Mouse (Mus musculus) testis, postnatal 14 days (tissue): ENCODE data around the gene Tnip1.

Experiments
- DNase-seq: peaks from one replicate; pipeline ENCODE4 v3.0.0; 2021; ENCODE audit warnings: low spot score

Tnip1 gene

DNA sequence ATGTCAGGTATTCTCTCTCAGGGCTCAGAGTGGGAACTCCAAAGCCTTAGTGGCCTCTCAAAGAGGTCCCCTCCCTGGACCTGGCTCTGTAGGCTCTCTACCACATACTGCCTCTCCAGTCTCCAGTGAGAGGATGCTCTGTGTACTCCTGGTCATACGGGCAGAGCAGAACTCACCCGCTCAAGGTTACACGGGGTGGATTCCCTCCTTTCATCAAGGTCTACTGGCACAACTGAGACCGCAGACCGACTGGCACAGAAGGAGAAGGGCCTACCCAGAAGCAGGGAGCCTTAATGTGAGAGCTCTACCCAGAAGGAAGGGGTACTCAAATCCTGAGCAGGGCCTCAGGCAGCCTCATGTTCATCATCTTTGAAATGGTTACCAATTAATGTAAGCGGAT, 30.2 kb downstream of the Tnip1 start:
- DNase-seq, result no peak

DNA sequence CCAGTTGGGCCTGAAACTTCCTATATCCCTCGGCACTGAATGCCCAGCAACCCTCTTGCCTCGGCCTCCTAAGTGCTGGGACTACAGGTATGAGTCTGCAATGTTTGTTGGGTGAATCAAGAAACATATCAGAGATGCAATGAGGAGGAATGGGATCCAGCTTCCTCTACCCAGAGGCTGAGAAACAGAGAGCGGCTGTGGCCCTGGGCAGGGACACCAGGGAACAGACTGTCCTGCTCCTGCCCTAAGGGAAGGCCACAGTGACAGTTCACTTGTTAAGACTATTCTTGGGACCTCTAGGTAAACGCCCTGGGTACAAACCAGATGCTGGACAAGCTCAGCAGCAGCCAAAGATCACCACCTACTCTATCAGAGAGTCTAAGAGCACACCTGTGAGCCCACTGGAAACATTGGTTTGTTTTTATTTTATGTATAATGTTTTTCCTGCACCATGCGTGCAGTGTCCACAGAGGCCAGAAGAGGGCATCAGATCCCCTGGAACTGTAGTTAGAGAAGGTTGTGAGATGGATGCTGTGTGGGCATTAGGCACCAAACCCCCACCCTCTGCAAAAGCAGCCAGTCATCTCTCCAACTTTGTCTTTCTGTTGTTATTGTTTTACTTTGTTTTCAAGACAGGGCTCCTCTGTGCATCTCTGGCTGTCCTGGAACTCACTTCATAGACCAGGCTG, 31.2 kb downstream of the Tnip1 start:
- no peak for DNase-seq

DNA sequence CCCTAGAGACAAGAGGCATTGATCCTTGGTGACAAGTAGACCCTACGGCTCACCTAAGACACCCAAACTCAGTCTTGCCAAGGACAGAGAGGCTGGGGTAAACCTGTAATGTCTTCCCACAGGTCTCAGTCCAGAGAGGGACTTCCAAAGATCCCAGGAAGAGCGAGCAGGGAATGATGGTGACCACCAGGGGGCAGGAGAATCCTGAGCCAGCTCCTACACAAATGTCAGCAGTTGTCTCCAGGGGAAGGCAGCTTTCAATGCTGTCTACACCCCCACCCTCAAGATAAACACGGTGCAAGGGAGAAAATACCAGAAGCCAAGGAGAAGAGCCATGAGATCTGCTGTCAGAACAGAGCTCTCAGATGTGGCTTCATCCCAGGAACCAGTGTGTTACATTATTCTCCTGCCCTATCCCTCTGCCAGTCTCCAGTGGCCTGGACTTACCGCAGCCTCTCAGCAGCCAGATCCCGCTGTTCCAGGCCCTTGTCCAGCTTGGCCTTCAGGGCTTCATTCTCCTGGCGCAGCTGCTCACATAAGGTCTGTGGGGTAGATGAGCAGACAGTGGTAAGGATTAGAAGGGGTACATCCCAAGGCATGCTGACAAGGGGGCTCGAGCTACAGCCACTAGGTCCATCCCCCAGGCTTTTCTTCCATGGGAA, 32.3 kb downstream of the Tnip1 start:
- DNase-seq, result no peak

DNA sequence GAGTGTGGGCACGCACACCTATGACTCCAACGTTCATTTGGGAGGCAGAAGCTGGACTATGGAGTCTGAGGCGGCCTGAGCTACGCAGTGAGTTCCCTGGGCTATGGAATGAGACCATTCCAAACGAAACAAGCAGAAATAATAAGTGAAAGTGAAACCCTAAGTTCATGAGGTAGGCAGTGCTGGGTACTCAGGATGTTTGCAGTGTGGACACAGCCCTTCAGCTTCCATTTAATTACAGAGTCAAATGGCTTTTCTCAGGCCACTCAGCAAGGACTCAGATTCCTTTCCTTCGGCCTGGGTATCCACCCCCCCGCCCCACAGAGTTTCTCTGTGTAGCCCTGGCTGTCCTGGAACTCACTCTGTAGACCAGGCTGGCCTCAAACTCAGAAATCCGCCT, 33.0 kb downstream of the Tnip1 start:
- DNase-seq, result no peak

DNA sequence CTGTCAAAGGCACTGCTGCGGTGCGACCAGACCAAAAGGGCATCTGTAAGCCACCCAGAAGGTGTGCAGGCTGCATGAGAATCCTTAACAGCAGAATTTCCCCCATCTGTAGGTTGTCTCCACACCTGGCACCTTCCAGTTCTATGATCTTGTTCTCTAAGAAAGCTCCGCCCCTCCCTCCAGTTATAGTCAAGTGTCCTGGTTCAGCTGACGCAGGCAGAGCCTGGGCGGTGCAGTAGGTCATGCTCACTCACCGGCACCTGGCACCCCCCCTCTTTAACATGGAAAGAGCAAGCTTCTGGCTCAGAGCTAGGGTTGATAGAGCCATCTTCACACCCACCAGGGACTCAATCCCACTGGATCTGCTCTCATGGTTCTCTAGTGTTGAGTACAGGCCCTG, 33.4 kb downstream of the Tnip1 start:
- DNase-seq, result no peak

DNA sequence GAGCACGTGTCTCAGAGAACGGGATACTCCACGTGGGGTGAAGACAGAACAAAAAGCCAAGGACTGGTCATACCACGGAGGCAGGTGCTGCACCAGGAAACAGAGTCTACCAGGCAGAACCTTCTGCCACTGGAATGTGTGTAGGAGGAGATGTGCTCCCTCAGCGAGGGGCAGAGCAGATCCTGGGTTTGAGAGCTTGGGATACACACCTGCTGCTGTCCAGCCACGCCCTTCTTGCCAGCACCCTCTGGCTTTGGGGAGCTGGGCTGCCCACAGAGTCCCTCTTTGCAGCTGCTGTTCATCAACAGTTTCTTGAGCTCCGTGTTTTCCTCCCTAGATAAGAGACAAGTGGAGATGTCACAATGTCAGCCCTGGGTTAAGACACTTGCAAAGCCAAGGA, 33.8 kb downstream of the Tnip1 start:
- no peak for DNase-seq

DNA sequence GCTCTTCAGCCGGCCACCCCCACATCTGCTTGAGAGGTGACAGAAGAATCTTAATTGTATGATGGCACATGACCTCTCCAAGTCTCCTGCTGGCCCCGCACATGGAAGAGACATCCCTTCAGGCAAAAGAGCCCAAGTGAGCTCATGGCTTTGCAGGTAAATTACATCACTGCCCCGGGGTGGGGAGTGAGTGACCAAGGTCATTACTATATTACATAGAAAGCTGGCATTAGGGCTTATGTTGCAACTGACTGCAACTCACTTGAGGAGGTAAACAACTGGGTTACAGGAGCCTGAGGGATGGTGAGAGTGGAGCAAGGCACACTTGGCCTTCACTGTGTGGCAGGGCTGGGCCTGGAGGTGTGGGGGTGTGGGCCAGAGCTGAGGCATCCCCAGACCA, 34.5 kb downstream of the Tnip1 start:
- no peak for DNase-seq

DNA sequence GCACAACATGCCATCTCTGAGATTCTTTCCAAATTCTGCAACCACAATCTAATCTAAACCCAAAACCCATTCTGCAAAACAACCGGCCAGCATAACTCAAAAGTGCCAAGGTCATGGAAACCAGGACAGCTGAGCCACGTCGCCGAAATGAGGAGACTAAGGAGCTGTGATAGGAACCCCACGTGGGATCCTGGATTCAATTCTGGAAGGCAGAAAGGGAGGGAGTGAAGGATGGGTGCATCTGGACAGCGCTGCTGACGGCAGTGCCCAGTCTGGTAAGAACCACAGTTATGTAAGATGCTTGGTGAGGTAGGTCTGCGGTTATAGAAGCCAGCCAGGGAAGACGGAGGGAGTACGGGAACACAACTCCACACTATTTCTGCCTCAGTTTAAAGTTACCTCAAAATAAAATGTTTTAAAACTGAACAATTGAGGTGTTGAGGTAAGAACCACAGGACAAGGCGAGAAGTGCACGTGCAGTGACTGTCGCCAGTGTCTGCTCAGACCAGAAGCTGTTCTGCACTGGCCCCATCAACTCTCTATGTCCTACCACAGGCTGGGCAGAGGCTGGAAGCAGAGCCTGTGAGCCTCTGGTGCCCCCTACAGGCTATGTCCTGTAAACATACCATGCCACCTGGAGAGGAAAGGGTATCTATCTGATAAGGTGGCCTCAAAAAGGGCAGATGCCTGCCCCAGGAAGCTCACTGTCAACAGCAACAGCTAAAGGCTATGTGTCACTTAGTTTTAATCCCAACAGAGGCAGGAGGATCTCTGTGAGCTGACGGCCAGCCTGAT, 35.2 kb downstream of the Tnip1 start:
- peak; percentile 42 for DNase-seq

DNA sequence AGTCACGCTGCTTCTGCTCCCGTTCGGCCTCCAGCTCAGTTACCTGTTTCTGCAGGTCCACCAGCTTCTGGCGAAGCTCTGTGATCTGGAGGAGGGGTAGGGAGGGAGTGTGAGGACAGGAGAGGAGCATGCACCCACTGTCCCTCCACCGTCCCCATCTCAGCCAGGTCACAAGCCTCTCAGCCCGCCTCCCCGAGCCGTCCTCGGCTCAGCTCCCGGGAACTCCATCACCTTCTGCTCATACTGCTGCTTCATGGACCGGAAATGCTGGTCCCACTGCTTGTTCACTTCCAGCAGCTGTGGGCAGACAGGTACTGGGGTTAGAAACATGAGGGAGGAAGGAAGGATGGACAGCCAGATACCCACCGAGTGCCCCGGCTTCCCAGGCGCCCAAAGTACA, 38.6 kb downstream of the Tnip1 start:
- no peak for DNase-seq

DNA sequence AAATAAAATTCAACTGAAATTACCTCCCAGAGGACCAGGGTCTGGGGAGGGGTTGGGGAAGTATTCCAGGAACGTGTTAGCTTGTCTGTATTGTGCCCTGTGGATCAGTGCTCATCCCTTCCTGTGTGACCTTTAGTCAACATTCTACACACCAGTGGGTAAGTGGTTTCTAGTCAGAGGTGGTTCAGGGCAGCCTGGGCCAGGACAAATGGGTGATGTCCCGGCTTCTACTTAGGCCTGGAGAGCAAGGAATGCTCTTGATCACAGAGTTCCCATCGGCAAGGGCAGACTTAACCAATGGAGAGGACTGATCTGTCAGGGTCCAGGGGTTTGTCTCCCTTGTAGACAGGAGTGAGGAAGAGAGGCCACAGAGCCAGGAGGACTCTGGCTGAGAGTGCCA, 40.2 kb downstream of the Tnip1 start:
- DNase-seq, result no peak

DNA sequence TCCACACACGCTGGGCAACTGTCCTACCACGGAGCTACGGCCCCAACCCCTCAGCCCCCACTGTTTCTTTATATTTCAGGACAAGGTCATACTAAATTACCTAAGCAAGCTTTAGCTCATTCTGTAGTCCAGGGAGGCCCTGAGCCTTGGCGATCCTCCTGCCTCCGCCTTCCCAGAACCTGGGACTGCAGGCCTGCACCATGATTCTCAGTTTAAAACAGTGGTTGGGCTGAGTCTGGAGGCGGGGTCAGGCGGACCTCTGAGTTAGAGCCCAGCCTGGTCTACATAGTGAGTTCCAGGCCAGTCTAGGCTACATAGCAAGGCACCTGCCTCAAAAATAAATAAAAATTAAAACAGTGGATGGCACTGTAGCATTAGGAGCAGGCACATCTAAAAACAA, 40.9 kb downstream of the Tnip1 start:
- DNase-seq, result peak; percentile 37

DNA sequence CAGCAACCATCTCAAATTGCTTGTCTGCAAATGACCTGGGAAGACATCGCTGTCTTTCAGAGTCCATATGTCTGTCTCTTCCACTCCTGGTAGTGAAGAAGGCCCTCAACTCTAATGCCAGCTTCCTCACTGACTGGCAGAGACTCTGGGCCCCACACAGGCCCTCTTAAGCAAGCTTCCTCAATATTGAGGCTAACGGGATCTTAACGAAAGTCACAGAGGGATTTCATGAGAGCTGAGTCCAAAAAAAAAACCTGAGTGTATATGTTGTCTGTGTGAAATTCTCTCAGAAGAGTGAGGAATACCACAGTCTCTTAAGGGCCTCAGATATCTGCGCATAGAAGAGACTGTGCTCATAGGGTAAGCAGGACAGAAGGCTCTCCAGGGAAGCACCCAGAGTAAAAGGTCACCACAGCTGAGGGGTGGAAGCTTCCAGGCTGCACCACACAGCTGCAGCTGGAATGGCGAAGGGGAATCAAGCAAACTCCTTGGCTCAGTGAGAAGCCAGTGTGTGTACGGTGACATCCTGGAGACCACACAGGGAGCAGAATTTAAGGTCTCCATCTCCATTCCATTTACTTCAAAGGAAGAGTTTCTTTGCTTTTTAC, 41.6 kb downstream of the Tnip1 start:
- DNase-seq, result no peak

DNA sequence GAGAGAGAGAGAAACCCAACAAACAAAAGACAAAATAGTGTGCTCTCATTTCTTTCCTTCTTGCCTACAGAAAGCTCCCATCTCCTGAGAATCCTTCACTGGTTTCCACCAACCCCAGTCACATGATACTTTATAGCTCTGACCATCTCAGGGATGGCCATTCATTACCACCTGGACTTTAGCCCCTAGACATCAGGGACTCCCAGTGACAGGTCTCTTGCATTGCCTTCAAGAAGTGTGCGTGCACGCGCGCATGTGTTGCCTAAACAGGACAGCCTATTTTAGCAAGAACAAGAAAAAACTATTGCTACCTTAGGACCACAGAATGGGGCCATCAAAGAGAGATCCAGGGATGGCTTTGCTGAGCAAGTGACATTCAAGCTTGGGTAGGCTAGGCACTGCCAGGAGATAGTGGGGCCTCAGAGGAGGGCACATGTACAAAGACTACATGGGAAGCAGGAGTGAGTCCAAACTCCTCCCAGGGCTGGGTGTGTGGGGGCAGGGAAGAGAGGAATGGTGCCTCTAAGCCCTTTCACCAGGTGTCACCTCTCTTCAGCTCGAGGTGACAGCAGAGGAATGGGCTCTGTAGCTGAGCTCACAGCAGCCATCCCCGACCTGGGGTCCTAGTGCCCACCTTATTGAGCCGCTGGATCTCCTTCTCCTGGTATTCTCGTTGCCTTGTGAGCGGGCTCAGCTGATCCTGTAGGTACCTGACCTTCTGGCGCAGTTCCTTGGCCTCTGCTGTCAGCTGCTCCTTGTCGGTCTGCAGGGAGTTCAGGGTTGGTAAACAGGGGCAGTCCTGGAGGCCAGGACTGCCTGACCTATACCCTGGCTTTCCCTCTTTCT, 42.4 kb downstream of the Tnip1 start:
- no peak for DNase-seq

DNA sequence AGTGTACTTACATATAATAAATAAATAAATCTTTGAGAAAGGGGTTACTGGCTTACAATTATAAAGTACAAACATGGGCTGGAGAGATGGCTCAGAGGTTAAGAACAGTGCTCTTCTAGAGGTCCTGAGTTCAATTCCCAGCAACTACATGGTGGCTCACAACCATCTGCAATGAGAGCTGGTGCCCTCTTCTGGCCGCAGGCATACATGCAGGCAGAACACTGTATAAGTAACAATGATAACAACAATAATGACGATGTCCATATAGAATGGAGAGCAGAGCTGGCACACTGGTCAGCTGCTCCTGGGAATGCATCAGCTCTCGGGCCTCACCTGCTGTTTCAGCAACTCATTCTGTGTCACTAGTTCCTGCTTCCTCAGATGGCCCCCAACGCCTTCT, 44.4 kb downstream of the Tnip1 start:
- DNase-seq, result no peak

DNA sequence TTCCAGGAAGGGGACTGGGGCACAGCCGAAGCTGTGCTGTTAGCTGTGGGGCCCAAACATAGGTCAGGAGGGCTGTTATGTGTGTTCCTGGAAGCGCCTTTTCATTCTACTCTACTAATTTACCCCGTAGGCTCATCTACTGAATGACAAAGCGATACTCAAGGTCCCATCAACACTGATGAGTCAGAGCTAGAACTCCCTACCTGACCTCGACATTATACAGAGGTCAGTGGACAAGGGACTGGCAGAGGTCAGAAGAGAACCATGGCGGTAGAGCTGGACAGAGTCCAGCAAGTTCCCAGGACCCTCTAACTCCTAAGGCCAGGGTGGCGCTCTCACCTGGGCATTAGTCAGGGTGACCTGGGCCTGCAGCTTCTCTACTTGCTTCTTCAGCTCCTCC, 45.3 kb downstream of the Tnip1 start:
- no peak for DNase-seq

DNA sequence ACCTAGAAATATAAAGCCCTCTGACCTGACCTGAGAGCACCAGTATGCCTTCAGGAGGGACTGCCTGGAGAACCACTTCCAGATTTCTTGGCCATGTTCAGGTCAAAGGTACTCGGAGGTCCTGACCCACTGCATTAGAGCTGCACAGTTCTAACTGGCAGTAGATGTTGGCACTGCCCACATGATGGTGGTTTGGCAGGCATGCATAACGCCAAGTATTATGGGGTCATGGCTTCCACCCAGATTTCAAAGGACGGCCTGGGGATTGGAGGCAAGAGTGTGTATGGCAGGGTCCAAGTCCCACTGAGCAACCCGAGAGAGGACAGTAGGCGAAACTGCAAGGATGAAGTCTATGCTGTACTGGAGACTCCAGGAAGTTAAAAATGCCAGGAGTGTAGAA, 48.9 kb downstream of the Tnip1 start:
- DNase-seq, result no peak

DNA sequence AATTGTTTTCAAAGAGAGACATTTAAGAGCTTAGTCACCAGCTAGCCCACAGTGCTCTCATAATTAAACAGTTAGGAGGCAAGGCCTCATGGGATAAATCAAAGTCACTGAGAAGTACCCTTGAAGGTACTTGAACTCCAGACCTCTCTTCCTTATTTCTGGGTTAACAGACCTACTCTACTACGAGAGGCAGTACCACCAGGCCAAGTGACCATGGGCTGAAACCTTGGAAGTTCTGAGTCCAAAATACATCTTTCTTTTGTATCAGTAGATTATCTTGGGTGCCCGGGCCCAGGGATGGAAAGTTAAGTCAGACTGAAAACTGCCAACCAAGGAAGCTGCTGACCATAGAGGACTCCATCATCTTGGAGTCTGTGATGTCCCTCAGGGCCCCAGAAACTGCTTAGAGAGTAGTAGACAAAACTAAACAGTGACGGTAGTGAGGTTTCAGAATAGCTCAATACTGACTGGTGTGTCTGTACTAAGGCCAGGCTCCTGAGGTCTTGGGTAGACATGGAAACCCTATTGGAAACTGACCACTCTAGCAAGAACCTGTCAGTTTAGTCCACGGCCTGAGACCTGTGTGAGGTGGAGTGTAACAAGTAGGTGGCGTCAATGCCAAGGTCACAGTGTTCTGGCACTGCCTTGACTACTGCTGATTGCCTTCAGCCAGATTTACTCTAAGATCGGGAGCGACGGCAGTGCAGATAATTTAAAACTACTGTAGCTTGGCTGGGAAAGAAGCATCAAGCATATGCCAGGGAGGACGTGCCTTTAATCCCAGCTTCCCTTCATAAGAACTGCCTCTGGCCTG, 50.0 kb downstream of the Tnip1 start:
- DNase-seq, result no peak

DNA sequence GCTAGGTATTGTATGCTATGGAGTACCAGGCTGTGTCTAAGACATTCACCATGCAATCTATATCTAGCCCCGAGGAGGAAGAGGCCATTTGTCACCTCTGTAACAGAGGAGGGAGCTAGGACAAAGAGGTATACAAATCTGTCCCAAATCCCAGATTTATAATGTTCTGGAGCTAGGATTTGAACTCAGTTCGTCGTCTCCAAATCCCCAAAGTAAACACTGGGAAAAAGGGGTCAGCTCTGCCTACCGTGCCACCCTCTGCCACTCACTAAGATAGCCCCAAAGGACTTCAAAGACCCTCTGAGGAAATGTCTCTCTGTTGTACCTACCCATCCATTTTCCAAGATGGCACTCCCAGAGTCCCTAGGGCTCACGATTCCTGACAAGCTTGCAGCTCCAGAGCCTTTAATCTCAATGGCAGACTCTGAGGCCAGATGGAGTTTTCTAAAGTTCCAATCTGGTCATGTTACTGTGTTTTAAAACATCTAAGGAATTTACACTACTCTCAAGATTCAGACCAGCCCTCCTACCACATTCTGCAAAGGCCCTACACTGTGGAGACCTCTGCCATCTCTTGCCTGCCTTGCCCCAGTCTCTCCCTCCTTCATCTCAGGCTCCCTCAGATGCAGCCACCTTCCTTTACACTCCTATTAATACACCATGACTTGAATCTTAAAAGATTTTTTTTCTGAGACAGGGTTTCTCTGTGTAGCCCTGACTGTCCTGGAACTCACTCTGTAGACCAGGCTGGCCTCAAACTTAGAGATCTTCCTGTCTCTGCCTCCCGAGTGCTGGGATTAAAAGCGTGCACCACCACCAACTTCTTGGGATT, 50.8 kb downstream of the Tnip1 start:
- DNase-seq, result no peak

DNA sequence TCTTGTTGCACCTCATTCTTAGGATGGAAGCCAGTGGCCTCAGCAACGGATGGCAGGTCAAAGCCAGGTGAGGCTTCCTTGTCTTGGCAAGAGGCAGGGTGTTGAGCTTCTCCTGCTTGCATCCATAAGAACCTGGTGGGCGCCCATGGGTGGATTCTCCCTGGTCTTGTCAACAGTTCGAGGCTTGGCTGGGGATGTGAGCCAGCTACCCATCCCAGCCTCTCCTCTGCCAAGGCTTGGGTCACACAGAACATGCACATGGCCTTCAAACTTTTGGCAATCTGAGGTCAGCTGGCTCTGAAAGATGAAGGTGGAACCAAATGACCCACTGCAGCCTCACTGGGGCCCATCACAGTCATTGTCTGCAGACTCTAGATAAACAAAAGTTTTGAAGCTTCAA, 51.5 kb downstream of the Tnip1 start:
- no peak for DNase-seq

DNA sequence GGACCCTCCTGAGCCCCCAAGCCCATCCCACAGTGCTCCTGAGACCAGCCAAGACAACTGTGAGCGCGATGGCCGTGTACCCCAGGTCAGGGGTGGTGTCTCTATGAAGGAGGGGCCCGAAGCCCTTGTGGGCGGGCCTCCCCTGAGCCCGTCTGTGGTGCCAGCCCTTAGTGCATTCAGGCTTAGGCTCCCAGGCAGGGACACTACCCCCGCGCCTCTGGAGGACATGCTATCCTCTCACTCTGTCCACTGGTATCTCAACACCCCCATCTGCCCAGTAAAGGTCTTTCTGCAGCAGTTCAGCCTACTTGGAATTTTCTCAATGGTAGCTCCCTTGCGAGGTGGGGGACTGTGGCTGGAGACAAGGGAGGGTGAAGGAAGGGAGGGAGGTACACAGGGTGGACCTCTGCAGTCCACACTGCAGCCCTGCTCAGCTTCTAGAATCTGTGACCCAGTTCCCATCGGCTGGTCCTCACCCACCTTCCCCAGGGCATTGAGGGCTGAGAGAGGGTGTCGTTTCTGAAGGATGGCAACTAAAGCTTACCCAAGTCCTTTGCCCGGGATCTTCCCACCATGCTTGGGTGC, 52.5 kb downstream of the Tnip1 start:
- DNase-seq, result no peak
